Mouse (Mus musculus) layer of hippocampus, adult 9-10 months (tissue): Measurements from ENCODE around the gene Csnk1d.

Source experiments
- DNase-seq: peaks from one replicate; pipeline ENCODE4 v3.0.0; 2022; ENCODE audit warnings: low spot score

The Csnk1d gene

GRCm38 (mm10) chr11:120951731-120952730 lies 39.1 kb downstream of the Csnk1d start:
- DNase-seq = no peak

GRCm38 (mm10) chr11:120951237-120951636 lies 39.9 kb downstream of the Csnk1d start:
- no peak for DNase-seq

GRCm38 (mm10) chr11:120950281-120951202 lies 40.6 kb downstream of the Csnk1d start:
- peak; percentile 42 for DNase-seq

- no peak for DNase-seq
Observed at GRCm38 (mm10) chr11:120949863-120950262, 41.3 kb downstream of the Csnk1d start.

- no peak for DNase-seq
Observed at GRCm38 (mm10) chr11:120948861-120949851, 42.0 kb downstream of the Csnk1d start.

- DNase-seq = no peak
Observed at GRCm38 (mm10) chr11:120948328-120948727, 42.8 kb downstream of the Csnk1d start, which contains the start of gene Slc16a3. TSS of gene Slc16a3 (plus strand) at chr11:120948480.

GRCm38 (mm10) chr11:120945926-120946325 lies 45.2 kb downstream of the Csnk1d start:
- DNase-seq = no peak

- DNase-seq = no peak
Observed at GRCm38 (mm10) chr11:120945266-120945665, 45.9 kb downstream of the Csnk1d start.

- no peak for DNase-seq
Observed at GRCm38 (mm10) chr11:120940959-120941358, 50.2 kb downstream of the Csnk1d start.

GRCm38 (mm10) chr11:120939712-120940341 lies 51.3 kb downstream of the Csnk1d start:
- DNase-seq = no peak

- no peak for DNase-seq
Observed at GRCm38 (mm10) chr11:120938795-120939194, 52.3 kb downstream of the Csnk1d start.

GRCm38 (mm10) chr11:120937976-120938375 lies 53.2 kb downstream of the Csnk1d start:
- DNase-seq = no peak

- DNase-seq = peak; percentile 87
Observed at GRCm38 (mm10) chr11:120932564-120933398, 58.3 kb downstream of the Csnk1d start, which contains the start of gene Ccdc57. TSS of gene Ccdc57 (minus strand) at chr11:120932872.

- no peak for DNase-seq
Observed at GRCm38 (mm10) chr11:120931479-120931878, 59.7 kb downstream of the Csnk1d start.

GRCm38 (mm10) chr11:120928468-120928867 lies 62.7 kb downstream of the Csnk1d start:
- DNase-seq = no peak

- DNase-seq = no peak
Observed at GRCm38 (mm10) chr11:120922528-120922927, 68.6 kb downstream of the Csnk1d start.

- DNase-seq = no peak
Observed at GRCm38 (mm10) chr11:120917756-120918155, 73.4 kb downstream of the Csnk1d start.

- no peak for DNase-seq
Observed at GRCm38 (mm10) chr11:120916477-120916876, 74.7 kb downstream of the Csnk1d start.

GRCm38 (mm10) chr11:120913796-120914195 lies 77.3 kb downstream of the Csnk1d start:
- no peak for DNase-seq
